9 mouse cellular contexts compared by ENCODE assay signal in the genomic region with DNA sequence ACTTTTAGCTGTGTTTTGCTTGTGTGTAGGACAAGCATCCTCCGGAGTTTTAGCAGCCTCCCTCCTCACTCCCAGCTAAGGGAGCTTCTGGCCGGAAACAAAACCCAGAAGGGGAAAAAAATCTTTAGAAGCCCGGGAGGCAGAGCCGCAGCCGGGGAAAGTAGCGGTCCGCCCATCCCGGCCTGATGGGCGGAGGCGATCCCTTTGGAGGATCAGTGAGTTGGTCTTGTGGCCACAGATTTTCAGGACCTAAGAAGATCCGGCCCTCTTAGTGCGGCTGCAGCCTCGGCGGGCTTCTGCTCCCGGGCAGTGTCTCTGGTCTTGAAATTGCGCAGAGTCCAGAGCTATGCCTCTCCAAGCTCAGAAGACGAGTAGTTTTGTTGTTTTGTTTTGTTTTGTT. TPM values are rescaled to one million over a fixed set of nuclear protein-coding genes. Genes with fewer than 3 reads are reported as not detected.
A peak's percentile ranks its signal among the peaks of the same experiment; 100 is the strongest.
DNase-seq lines count a peak whose midpoint lies in the region; ATAC-seq and TF ChIP-seq lines count a peak whose summit lies in the region.
"Had no signal": no experiment of that assay in that cellular context is flagged by ENCODE, and none has a peak within 500 bp of the region (broad histone marks: within the 10 kb centered on the region; RNA-seq: fewer than 3 reads in every experiment).

No protein-coding gene starts in this region.

- H3K27ac ChIP-seq in liver, embryonic 15.5 days (replicated peaks), result no peak overlapping the region
- no peak overlapping the region for H3K27ac ChIP-seq in embryonic facial prominence, embryonic 13.5 days
- H3K27ac ChIP-seq in hindbrain, embryonic 13.5 days, result peak overlapping the region; percentile 67; the same call in 1 of the 2 replicates
- no peak overlapping the region for H3K27ac ChIP-seq in left cerebral cortex, adult 2 months

- H3K4me3 ChIP-seq in liver, embryonic 15.5 days (replicated peaks), result no peak overlapping the region
- H3K4me3 ChIP-seq in embryonic facial prominence, embryonic 13.5 days, result peak overlapping the region; percentile 16; the same call in 1 of the 2 replicates
- H3K4me3 ChIP-seq in hindbrain, embryonic 13.5 days, result peak overlapping the region; percentile 40
- H3K4me3 ChIP-seq in left cerebral cortex, adult 2 months, result no peak overlapping the region

- no peaks in the 10 kb centered on the region for H3K9me3 ChIP-seq in liver, embryonic 15.5 days (replicated peaks)
- H3K9me3 ChIP-seq in embryonic facial prominence, embryonic 13.5 days, result no peaks in the 10 kb centered on the region
- no peaks in the 10 kb centered on the region for H3K9me3 ChIP-seq in hindbrain, embryonic 13.5 days

- no peak for DNase-seq in liver
- peak; percentile 66 for DNase-seq in neural tube, embryonic 10.5 days (ENCODE audit: extremely low spot score, low spot score)
- no peak for DNase-seq in c-Kit-positive CD71-positive TER-119-positive erythroid progenitor cells, embryonic 14.5 days (ENCODE audit: low spot score)
- DNase-seq in left cerebral cortex, adult 2 months (ENCODE audit: extremely low spot score in 1 of 2, low spot score in 2 of 2), result no peak

- intact Hi-C loops in left cerebral cortex, adult 2 months (cut with DNase I), result loop anchor here (5.0 to 10.0 kb wide), 3 partner anchors 91 to 1456 kb away; a partner anchor contains a TSS

- peaks cover 4% of the 10 kb centered on the region; the same call in 1 of the 2 replicates for H3K4me1 ChIP-seq in liver, embryonic 15.5 days (replicated peaks)
- peaks cover 31% of the 10 kb centered on the region for H3K4me1 ChIP-seq in embryonic facial prominence, embryonic 13.5 days
- H3K4me1 ChIP-seq in hindbrain, embryonic 13.5 days (replicated peaks), result peaks cover 41% of the 10 kb centered on the region

- no peak for TF ChIP-seq CTCF in left cerebral cortex, adult 2 months (IDR thresholded peaks at IDR 0.05)

- no peak for ATAC-seq in liver, embryonic 15.5 days (ENCODE audit: insufficient read depth)
- ATAC-seq in embryonic facial prominence, embryonic 13.5 days (ENCODE audit: insufficient number of reproducible peaks, insufficient read depth, low FRiP score, low TSS enrichment, low read depth), result no peak
- ATAC-seq in hindbrain, embryonic 13.5 days (ENCODE audit: low FRiP score), result no peak

- no peak overlapping the region for H3K9ac ChIP-seq in liver, embryonic 15.5 days
- no peak overlapping the region for H3K9ac ChIP-seq in embryonic facial prominence, embryonic 13.5 days
- H3K9ac ChIP-seq in hindbrain, embryonic 13.5 days, result peak overlapping the region; percentile 73

- no peaks in the 10 kb centered on the region for H3K36me3 ChIP-seq in liver, embryonic 15.5 days (replicated peaks)
- no peaks in the 10 kb centered on the region for H3K36me3 ChIP-seq in embryonic facial prominence, embryonic 13.5 days
- H3K36me3 ChIP-seq in hindbrain, embryonic 13.5 days, result no peaks in the 10 kb centered on the region

- H3K27me3 ChIP-seq in liver, embryonic 15.5 days, result peaks cover 100% of the 10 kb centered on the region
- H3K27me3 ChIP-seq in embryonic facial prominence, embryonic 13.5 days, result peaks cover 98% of the 10 kb centered on the region
- H3K27me3 ChIP-seq in hindbrain, embryonic 13.5 days, result peaks cover 93% of the 10 kb centered on the region

- WGBS in liver, embryonic 15.5 days (ENCODE audit: insufficient replicate concordance), result 1% methylated on average over 17 of the region's 17 CpGs
- 0% methylated on average over 17 of the region's 17 CpGs for WGBS in embryonic facial prominence, embryonic 13.5 days
- WGBS in hindbrain, embryonic 13.5 days, result under 1% methylated on average over 17 of the region's 17 CpGs

- H3K4me2 ChIP-seq in liver, embryonic 15.5 days, result peak overlapping the region; percentile 18; the same call in 1 of the 2 replicates
- peak overlapping the region; percentile 37 for H3K4me2 ChIP-seq in embryonic facial prominence, embryonic 13.5 days
- H3K4me2 ChIP-seq in hindbrain, embryonic 13.5 days, result peak overlapping the region; percentile 52
- H3K4me2 ChIP-seq: heart, embryonic 11.5 days had no signal

RNA-seq across cellular contexts. Expression of a gene that starts 2.2 kb away (rescaled TPM):
- polyA plus RNA-seq in liver, embryonic 15.5 days (2015; fragmentation: Nextera tagmentation; extraction: Ambion mirVana), result not detected in 2 replicates
- polyA plus RNA-seq in embryonic facial prominence, embryonic 13.5 days (2015; fragmentation: Nextera tagmentation; extraction: Ambion mirVana), result 0.08 TPM in 1 of 2 replicates, not detected in the other
- polyA plus RNA-seq in hindbrain, embryonic 13.5 days (2015; fragmentation: Nextera tagmentation; extraction: Ambion mirVana), result 8.5 and 10.5 TPM in 2 replicates
- total RNA-seq in left cerebral cortex, adult 2 months (2021), result not detected
- total RNA-seq: left cerebral cortex, postnatal 36 days had no signal
- polyA plus RNA-seq: heart, embryonic 11.5 days had no signal

Comparison
In these comparisons a context has a peak if more than half of its experiments do, and no peak if none do; other contexts are left out.
1. H3K4me3 ChIP-seq: peak in embryonic facial prominence, embryonic 13.5 days (single experiment) and hindbrain, embryonic 13.5 days (single experiment); none in liver, embryonic 15.5 days (single experiment) and left cerebral cortex, adult 2 months (single experiment).
2. Peak in every context shown above with its lines, with median percentiles within 50 percentile points of each other: H3K4me2 ChIP-seq.